Mouse (Mus musculus) left cerebral cortex, adult 2 months (tissue): Measurements from ENCODE around the gene Gcnt2. TPM values are rescaled to one million over a fixed set of nuclear protein-coding genes. Genes with fewer than 3 reads are reported as not detected.
"Not testable (repeated sequence)": the region's sequence is repeated elsewhere in the genome, so short reads cannot be mapped to it uniquely, and the experiment has no call there.

Experiments
- DNase-seq, 2 experiments: peaks; one replicate each; pipeline ENCODE4 v3.0.0; 2021 to 2022; ENCODE audit warnings: low spot score in 2 of 2, mixed read lengths in 1 of 2; ENCODE audit errors: extremely low spot score in 1 of 2
- H3K27ac ChIP-seq: fragments of 200-600 bp; 2 replicates; pipeline ENCODE4 v1.8.1; 2022
- H3K4me3 ChIP-seq: fragments of 200-600 bp; 2 replicates; pipeline ENCODE4 v1.8.1; 2022
- CTCF ChIP-seq: fragments of 200-600 bp; IDR thresholded peaks from 2 replicates; pipeline ENCODE4 v1.8.1; 2022; ENCODE audit warnings: antibody characterized with exemption, mild to moderate bottlenecking, moderate library complexity
- intact Hi-C: fragments of 180-260 bp; cut with DNase I; formaldehyde crosslinking; loops from one replicate; pipeline ENCODE4 v1.15.1; 2025
- total RNA-seq, 2 experiments: library from RNA; stranded (reverse); gene quantifications; 2 replicates each; pipeline ENCODE4 v1.2.3; 2021

The Gcnt2 gene
- total RNA-seq, 2 experiments from 2014 or later, result 21.1 to 21.7 TPM

DNA sequence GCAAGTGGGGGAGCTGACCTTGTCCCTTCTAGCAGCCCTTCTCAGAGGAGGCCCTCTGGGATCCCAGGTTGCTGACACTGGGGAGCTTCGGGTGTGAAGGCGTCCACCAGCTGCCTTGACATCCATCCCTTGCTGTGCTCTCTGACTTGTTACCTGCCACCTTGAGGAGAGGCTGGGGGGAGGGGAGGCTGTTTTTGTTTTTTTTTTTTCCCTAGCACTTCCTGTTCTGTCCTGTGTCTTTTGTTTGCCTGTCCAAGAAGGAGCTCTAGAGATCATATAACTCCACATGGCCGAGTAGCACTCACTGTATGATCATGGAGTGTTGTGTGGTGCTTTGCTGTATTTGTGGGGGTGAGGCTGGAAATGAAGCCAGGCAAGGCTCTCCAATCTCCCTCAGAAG is 34.0 kb downstream of the Gcnt2 start:
- no peak for TF ChIP-seq CTCF
- Histone ChIP-seq H3K4me3 (no peak overlapping the region), H3K27ac (no peak overlapping the region)
- no peak for DNase-seq
- intact Hi-C loops, result no loop called here

DNA sequence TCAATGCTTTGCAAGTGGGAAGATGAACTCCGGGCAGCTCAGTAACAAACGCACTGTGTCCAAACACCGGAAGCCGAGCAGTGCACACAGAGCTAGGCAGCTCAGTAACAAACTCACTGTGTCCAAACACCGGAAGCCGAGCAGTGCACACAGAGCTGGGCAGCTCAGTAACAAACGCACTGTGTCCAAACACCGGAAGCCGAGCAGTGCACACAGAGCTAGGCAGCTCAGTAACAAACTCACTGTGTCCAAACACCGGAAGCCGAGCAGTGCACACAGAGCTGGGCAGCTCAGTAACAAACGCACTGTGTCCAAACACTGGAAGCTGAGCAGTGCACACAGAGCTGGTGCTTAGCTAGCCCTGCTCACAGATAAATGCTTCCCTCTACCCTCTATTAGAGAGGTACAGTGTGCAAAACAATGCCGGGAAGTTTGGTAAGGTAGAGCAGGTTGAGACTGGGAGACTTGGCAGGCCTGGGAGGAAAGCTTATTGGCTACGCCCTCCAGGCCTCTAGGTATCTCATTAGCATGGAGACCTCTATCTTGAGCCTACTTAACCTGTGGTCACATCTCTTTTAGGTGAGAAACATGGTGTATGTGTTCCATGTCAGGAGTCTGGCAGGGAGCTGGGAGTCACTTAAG is 38.6 kb downstream of the Gcnt2 start:
- H3K27ac ChIP-seq, DNase-seq, intact Hi-C loops, H3K4me3 ChIP-seq: not testable (repeated sequence)

- no peak overlapping the region for H3K4me3 ChIP-seq
- intact Hi-C loops, result no loop called here
- no peak for DNase-seq
- no peak for TF ChIP-seq CTCF
- peak overlapping the region; percentile 75 for H3K27ac ChIP-seq
These were observed 39.1 kb downstream of the Gcnt2 start for GRCm38 (mm10) chr13:40898698-40899097.

GRCm38 (mm10) chr13:40899349-40899993 is 39.9 kb downstream of the Gcnt2 start:
- intact Hi-C loops, result no loop called here
- Histone ChIP-seq H3K27ac (peak overlapping the region; percentile 75), H3K4me3 (no peak overlapping the region)
- no peak for TF ChIP-seq CTCF
- peak in 1 of 2 experiments; percentile 31 for DNase-seq

DNA sequence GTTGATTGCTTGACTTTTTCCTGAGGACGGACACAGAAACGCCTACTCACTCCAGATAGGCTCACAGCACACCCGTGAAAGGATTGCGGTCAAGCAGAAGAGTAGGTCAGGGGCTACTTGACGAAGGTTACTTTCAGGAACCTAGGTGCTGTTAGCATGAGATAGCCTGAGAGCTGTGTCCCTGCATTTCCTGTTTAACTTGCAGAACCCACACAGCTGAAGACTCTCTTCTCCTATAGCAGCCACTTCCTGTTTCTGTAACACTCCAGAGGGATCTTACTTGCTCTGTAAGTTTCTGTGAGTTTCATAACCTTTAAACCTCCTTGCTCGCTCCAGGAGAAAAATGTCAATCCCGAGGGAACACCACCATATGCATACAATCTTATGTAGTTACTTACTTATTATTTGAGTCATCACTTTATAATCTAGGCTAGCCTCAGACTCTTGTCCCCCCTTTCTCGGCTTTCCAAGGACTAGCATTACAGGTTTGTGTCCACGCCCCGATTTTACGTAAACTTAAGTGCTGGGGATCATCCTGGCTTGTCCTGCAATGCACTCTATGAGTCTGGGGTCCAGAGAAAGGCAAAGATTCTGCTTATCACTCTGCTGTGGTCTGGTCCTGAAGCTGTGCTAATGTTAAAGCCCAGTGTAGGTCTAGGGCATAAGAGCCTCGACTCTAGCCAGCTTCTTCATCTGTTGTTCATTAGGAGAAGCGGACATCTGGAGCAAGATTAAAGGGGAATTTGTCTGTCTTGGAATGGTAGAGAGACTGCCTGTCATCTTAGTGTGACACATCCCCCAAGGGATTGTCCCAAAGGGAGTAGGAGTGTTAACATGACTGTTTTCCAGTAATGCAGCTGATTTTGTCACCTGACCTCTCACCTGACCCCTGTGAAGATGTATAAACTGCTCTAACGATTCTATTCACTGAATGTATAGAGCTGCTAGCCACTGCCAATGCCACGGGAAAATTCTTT is 40.7 kb downstream of the Gcnt2 start:
- Histone ChIP-seq H3K4me3 (no peak overlapping the region), H3K27ac (peak overlapping the region; percentile 75)
- intact Hi-C loops, result no loop called here
- TF ChIP-seq CTCF, result no peak
- DNase-seq, result no peak

DNA sequence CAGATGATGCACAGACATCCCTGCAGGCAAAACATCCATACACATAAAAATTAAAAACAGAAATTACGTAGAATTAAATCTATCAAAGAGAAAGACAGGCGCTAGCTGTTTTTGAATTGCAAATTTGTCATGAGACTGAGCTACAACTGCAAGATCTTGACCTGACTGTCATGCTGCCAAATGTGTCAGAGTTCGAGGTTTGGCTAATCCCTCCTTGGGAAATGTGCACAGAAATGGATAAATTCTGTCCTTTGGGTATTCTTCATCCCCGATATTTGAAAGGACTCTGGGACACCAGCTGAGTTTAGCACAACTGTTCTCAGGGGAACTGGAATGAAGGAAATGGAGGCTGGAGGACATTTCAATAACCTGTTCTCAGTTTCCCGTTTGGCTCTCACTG is 41.7 kb downstream of the Gcnt2 start:
- no peak for TF ChIP-seq CTCF
- intact Hi-C loops, result no loop called here
- Histone ChIP-seq H3K27ac (no peak overlapping the region), H3K4me3 (no peak overlapping the region)
- no peak for DNase-seq

DNA sequence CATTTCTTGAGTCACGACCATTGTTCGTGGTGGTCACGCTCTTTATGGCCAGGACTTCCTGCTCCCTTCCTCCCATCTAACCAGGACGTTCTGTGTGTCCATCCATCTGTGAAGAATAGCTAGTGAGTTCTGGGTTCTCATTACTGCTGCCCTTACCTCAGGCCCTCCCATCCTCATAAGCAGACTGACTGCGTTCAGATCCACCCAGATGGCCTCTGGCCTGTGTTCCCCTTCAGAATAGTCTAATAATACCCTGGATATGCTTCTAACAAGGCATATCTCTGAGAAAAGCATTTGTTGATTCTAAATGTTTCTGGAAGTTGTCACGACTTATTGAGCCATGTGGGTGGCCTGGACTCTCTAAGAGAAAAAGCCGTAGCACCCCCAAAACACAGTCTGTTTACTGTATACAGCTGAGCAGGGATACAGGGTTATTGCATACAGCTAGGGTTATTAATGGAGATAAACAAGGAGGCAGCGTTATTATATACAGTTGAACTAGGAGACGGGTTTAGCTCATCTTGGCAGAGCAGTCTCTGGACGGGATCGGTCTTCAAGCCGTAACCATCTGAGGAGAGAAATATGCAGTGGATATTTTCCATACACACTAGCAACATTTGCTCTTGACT is 42.4 kb downstream of the Gcnt2 start:
- no peak for DNase-seq
- no peak for TF ChIP-seq CTCF

DNA sequence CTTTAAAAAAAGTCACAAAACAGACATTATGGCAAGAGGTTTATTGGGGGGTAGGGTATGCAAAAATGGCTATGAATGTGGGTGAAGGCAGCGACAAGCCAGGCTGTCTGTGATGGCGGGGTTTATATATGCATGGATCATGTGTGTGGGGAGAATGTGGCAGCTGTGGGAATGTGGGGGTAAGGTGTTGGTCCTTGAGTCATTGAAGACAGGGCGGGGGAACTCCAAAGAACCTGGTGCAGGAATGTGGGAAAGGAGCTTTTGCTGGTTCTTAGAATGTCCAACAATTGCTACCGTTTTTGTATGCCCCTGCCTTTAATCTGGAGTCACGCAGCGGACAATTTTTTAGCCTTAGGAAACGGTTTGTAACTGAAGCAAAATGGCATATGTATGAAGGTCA is 44.5 kb downstream of the Gcnt2 start:
- intact Hi-C loops, result no loop called here
- Histone ChIP-seq H3K4me3 (no peak overlapping the region), H3K27ac (no peak overlapping the region; the same call in 1 of the 2 replicates)
- DNase-seq, result no peak
- TF ChIP-seq CTCF, result no peak

More for the DNA sequence above, 42.4 kb downstream of the Gcnt2 start:
- intact Hi-C loops, result no loop called here
- no peak overlapping the region for H3K27ac ChIP-seq
- H3K4me3 ChIP-seq, result no peak overlapping the region

DNA sequence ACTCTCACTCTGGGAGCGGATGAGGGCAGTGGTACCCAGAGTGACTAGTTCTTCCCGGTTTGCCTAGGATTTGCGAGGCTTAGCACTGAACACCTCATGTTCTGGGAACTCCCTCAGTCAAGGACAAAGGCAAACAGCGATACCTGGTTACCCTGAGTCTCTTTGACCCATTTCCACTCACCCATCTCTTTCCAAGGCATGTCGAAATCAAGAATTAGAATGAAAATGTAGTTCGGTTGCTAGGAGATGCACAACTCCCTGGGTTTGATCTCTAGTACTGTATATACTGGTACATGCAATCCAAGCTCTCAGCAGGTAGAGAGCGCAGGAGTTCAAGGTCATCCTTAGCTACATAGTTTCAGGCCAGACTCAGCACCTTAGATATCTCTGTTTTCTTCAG is 47.0 kb downstream of the Gcnt2 start:
- H3K27ac ChIP-seq, result no peak overlapping the region
- no peak for DNase-seq
- no peak overlapping the region for H3K4me3 ChIP-seq
- no peak for TF ChIP-seq CTCF
- intact Hi-C loops, result no loop called here

DNA sequence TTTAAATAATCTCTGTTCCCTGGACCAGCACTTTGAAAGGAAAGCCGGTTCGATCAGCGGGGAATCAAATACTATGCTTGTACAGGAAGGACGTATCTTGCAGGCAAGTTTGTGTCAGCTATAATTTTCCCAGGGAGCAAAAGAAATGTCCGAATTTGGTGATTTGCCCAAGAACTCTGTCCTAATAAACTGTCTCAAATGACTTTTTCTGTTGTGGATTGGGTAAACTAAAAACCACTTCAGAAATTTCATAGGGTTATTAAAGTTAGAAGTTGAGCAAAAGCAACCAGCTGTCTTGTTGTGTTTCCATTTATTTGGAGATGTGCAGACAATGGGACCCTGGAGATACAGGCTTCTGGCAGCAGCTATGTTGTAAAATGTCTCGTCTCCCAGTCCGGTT is 47.7 kb downstream of the Gcnt2 start:
- TF ChIP-seq CTCF, result no peak
- H3K4me3 ChIP-seq, result no peak overlapping the region
- DNase-seq, result no peak
- no peak overlapping the region for H3K27ac ChIP-seq
- intact Hi-C loops, result no loop called here

DNA sequence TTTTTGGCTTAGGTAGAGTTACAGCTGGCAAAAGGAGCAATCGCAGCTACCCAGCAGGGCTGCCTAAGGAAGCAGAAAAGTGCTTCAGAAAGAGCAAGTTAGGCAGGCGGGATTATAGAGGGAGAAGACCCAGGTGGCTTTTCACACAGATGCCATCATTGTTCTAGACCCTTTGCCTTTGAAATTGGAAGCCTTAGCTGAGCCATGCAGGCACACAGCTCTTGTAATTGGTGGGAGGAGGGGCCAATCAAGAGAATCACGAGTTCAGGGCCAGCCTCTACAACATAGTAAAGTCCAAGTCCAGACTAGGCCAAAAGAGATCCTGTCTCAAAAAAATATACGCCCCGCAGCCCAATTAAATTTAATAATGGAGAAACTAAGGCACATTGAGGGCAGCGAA is 48.5 kb downstream of the Gcnt2 start:
- no peak overlapping the region for H3K4me3 ChIP-seq
- intact Hi-C loops, result no loop called here
- no peak for TF ChIP-seq CTCF
- H3K27ac ChIP-seq, result no peak overlapping the region
- no peak for DNase-seq

DNA sequence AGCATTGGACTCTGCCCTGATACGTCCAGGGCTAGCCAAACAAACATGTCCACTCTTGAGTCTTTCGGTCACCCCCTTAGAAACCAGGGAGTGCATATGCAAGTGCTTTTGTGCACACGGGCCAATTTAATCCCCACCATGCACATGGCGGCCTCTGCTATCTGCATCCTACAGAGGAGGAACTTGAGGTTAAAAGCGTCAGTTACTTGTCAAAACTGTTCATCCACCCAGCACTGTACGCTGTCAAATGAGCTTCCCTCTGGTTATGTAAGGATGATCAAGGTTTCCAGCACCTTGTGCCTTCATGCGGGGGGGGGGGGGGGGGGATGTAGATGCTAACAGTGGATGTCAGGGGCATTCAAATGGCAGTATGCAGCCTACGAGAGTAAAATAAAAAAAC is 49.5 kb downstream of the Gcnt2 start:
- intact Hi-C loops, result no loop called here
- Histone ChIP-seq H3K4me3 (no peak overlapping the region), H3K27ac (no peak overlapping the region)
- no peak for TF ChIP-seq CTCF
- DNase-seq, result no peak
